Mouse (Mus musculus) olfactory bulb, adult 2 months (tissue): ENCODE data around the gene Slc17a5. TPM values are rescaled to one million over a fixed set of nuclear protein-coding genes. Genes with fewer than 3 reads are reported as not detected.

Experiments used
- H3K27ac ChIP-seq: fragments of 200-500 bp; 2 replicates; pipeline ENCODE4 v1.5.1; 2012; ENCODE audit warnings: low read depth, low read length; ENCODE audit not compliant: insufficient read depth
- H3K4me1 ChIP-seq: fragments of 200-500 bp; 2 replicates; pipeline ENCODE4 v1.6.1; 2012; ENCODE audit warnings: low read length; ENCODE audit not compliant: control insufficient read depth, insufficient read depth
- H3K4me3 ChIP-seq: fragments of 200-500 bp; 2 replicates; pipeline ENCODE4 v1.5.1; 2012; ENCODE audit warnings: mild to moderate bottlenecking, low read depth, low read length, moderate library complexity; ENCODE audit not compliant: insufficient read depth
- CTCF ChIP-seq: fragments of 200-500 bp; IDR thresholded peaks from 2 replicates; pipeline ENCODE4 v1.5.1; 2012; ENCODE audit warnings: low read depth, mild to moderate bottlenecking, low read length, moderate library complexity; ENCODE audit not compliant: insufficient read depth
- POLR2A ChIP-seq: fragments of 200-500 bp; IDR thresholded peaks from 2 replicates; pipeline ENCODE4 v1.6.1; 2012; ENCODE audit warnings: mild to moderate bottlenecking, low read depth, low read length, moderate library complexity; ENCODE audit not compliant: insufficient read depth
- WGBS: fragments of 180-500 bp; shearing (Covaris S2); methylation state at CpG from one replicate; pipeline ENCODE4 v1.1.7; 2018; 5-methylcytosine and 5-hydroxymethylcytosine counted together
- polyA plus RNA-seq: library from polyadenylated mRNA; stranded (reverse); fragments of >200 nt; gene quantifications from 2 replicates; pipeline ENCODE4 v1.2.4, GENCODE M21; 2012; ENCODE audit warnings: low replicate concordance; ENCODE audit not compliant: missing spikeins, insufficient read depth, insufficient read length

Gene Slc17a5
- polyA plus RNA-seq, 1 experiment, result not detected

GRCm38 (mm10) chr9:78541758-78542157, 46.1 kb downstream of the Slc17a5 start:
- WGBS, result 91% methylated on average over 14 of the region's 14 CpGs
- Histone ChIP-seq H3K4me1 (no peaks in the 10 kb centered on the region), H3K4me3 (no peak overlapping the region), H3K27ac (no peak overlapping the region)
- TF ChIP-seq CTCF (no peak), POLR2A (no peak)

GRCm38 (mm10) chr9:78538421-78538820, 49.4 kb downstream of the Slc17a5 start:
- TF ChIP-seq POLR2A (no peak), CTCF (no peak)
- WGBS, result 69% methylated on average over 6 of the region's 6 CpGs
- Histone ChIP-seq H3K27ac (no peak overlapping the region), H3K4me3 (no peak overlapping the region), H3K4me1 (no peaks in the 10 kb centered on the region)

- Histone ChIP-seq H3K4me1 (no peaks in the 10 kb centered on the region), H3K27ac (no peak overlapping the region), H3K4me3 (no peak overlapping the region)
- no peak for TF ChIP-seq CTCF
- no peak for TF ChIP-seq POLR2A
- 56% methylated on average over 9 of the region's 9 CpGs for WGBS
Measured at GRCm38 (mm10) chr9:78537154-78537873, 50.5 kb downstream of the Slc17a5 start.

- TF ChIP-seq POLR2A (no peak), CTCF (no peak)
Measured at GRCm38 (mm10) chr9:78534606-78535005, 53.2 kb downstream of the Slc17a5 start.

GRCm38 (mm10) chr9:78533296-78533935, 54.4 kb downstream of the Slc17a5 start:
- Histone ChIP-seq H3K4me1 (no peaks in the 10 kb centered on the region), H3K4me3 (no peak overlapping the region), H3K27ac (no peak overlapping the region)
- WGBS, result 91% methylated on average over 18 of the region's 18 CpGs
- TF ChIP-seq CTCF (no peak), POLR2A (no peak)

More at GRCm38 (mm10) chr9:78534606-78535005, 53.2 kb downstream of the Slc17a5 start:
- WGBS, result 97% methylated on average over 7 of the region's 7 CpGs
- Histone ChIP-seq H3K27ac (no peak overlapping the region), H3K4me1 (no peaks in the 10 kb centered on the region), H3K4me3 (no peak overlapping the region)

GRCm38 (mm10) chr9:78532341-78532819, 55.5 kb downstream of the Slc17a5 start:
- Histone ChIP-seq H3K27ac (no peak overlapping the region), H3K4me1 (peaks cover 4% of the 10 kb centered on the region; the same call in 1 of the 2 replicates), H3K4me3 (no peak overlapping the region)
- no peak for TF ChIP-seq POLR2A
- TF ChIP-seq CTCF, result no peak
- WGBS, result 78% methylated on average over 9 of the region's 9 CpGs

- TF ChIP-seq POLR2A, result no peak
- TF ChIP-seq CTCF, result no peak
- no peak overlapping the region for H3K27ac ChIP-seq
- WGBS, result 49% methylated on average over 5 of the region's 5 CpGs
- peaks cover 4% of the 10 kb centered on the region; the same call in 1 of the 2 replicates for H3K4me1 ChIP-seq
- no peak overlapping the region for H3K4me3 ChIP-seq
Measured at GRCm38 (mm10) chr9:78531816-78532215, 56.0 kb downstream of the Slc17a5 start.

GRCm38 (mm10) chr9:78527767-78528381, 60.0 kb downstream of the Slc17a5 start:
- WGBS, result 1% methylated on average over 16 of the region's 16 CpGs
- peaks cover 4% of the 10 kb centered on the region; the same call in 1 of the 2 replicates for H3K4me1 ChIP-seq
- H3K4me3 ChIP-seq, result peak overlapping the region; percentile 49
- TF ChIP-seq CTCF, result peak; percentile 69
- TF ChIP-seq POLR2A, result no peak
- H3K27ac ChIP-seq, result 0 out of 2 replicates have a peak overlapping the region, but pooled peaks have one; percentile 27
